Mouse (Mus musculus): ENCODE results near the gene Gm20431.

- TF ChIP-seq CTCF (IDR thresholded peaks at IDR 0.05; ENCODE audit: control insufficient read depth, insufficient read depth, insufficient replicate concordance, low read depth, low read length) = no peak
- TF ChIP-seq POLR2A (IDR thresholded peaks at IDR 0.05; ENCODE audit: control insufficient read depth, low read depth, low read length) = no peak
Observed at GRCm38 (mm10) chr2:167687651-167688101, 26.4 kb upstream of the Gm20431 start.

Measured in testis, adult 2 months (tissue).